Mouse (Mus musculus): ENCODE results near the gene Clmn.

The Clmn gene

GRCm38 (mm10) chr12:104879577-104879989, 14.7 kb upstream of the Clmn start:
- DNase-seq: no peak

- DNase-seq: no peak
These were observed 11.2 kb upstream of the Clmn start for GRCm38 (mm10) chr12:104876053-104876452.

GRCm38 (mm10) chr12:104871987-104872386, 7.1 kb upstream of the Clmn start:
- no peak for DNase-seq

GRCm38 (mm10) chr12:104869737-104870136, 4.9 kb upstream of the Clmn start:
- DNase-seq: no peak

- no peak for DNase-seq
These were observed 3.6 kb upstream of the Clmn start for GRCm38 (mm10) chr12:104868430-104868829.

- no peak for DNase-seq
These were observed 3.0 kb upstream of the Clmn start for GRCm38 (mm10) chr12:104867851-104868250.

- DNase-seq: no peak
These were observed 275 bp upstream of the Clmn start for GRCm38 (mm10) chr12:104865166-104865535.

- DNase-seq: no peak
These were observed 1.2 kb downstream of the Clmn start for GRCm38 (mm10) chr12:104863653-104864052.

- no peak for DNase-seq
These were observed 5.7 kb downstream of the Clmn start for GRCm38 (mm10) chr12:104859140-104859539.

- DNase-seq: no peak
These were observed 6.1 kb downstream of the Clmn start for GRCm38 (mm10) chr12:104858732-104859131.

- no peak for DNase-seq
These were observed 7.3 kb downstream of the Clmn start for GRCm38 (mm10) chr12:104857614-104858013.

- no peak for DNase-seq
These were observed 8.3 kb downstream of the Clmn start for GRCm38 (mm10) chr12:104856540-104856939.

GRCm38 (mm10) chr12:104855548-104855947, 9.3 kb downstream of the Clmn start:
- DNase-seq: no peak

GRCm38 (mm10) chr12:104854826-104855225, 10.1 kb downstream of the Clmn start:
- no peak for DNase-seq

GRCm38 (mm10) chr12:104853374-104853773, 11.5 kb downstream of the Clmn start:
- DNase-seq: no peak

- DNase-seq: no peak
These were observed 13.0 kb downstream of the Clmn start for GRCm38 (mm10) chr12:104851711-104852508.

- no peak for DNase-seq
These were observed 14.8 kb downstream of the Clmn start for GRCm38 (mm10) chr12:104850119-104850518.

- DNase-seq: no peak
These were observed 16.2 kb downstream of the Clmn start for GRCm38 (mm10) chr12:104848667-104849066.

- no peak for DNase-seq
These were observed 17.6 kb downstream of the Clmn start for GRCm38 (mm10) chr12:104847227-104847626.

GRCm38 (mm10) chr12:104845707-104846106, 19.2 kb downstream of the Clmn start:
- no peak for DNase-seq

GRCm38 (mm10) chr12:104844989-104845388, 19.9 kb downstream of the Clmn start:
- no peak for DNase-seq

GRCm38 (mm10) chr12:104844279-104844678, 20.6 kb downstream of the Clmn start:
- no peak for DNase-seq

- DNase-seq: no peak
These were observed 23.6 kb downstream of the Clmn start for GRCm38 (mm10) chr12:104841256-104841655.

GRCm38 (mm10) chr12:104838987-104839386, 25.9 kb downstream of the Clmn start:
- DNase-seq: peak in 1 of 2 experiments; percentile 8

- DNase-seq: no peak
These were observed 26.4 kb downstream of the Clmn start for GRCm38 (mm10) chr12:104838462-104838861.
